Mouse (Mus musculus): ENCODE results near the gene Adamtsl5. TPM values are rescaled to one million over a fixed set of nuclear protein-coding genes. Genes with fewer than 3 reads are reported as not detected.

Gene Adamtsl5
- polyA plus RNA-seq (2016; fragmentation: Nextera tagmentation; extraction: Ambion mirVana), result 1.3 and 1.9 TPM in 2 replicates

GRCm38 (mm10) chr10:80348244-80348781, at the start of gene Adamtsl5:
TSS of gene Adamtsl5 (minus strand) at chr10:80348412.
- 1% methylated on average over 42 of the region's 42 CpGs for WGBS
- peaks cover 56% of the 10 kb centered on the region for H3K4me1 ChIP-seq
- H3K27me3 ChIP-seq (ENCODE audit: insufficient read depth, poor library complexity, severe bottlenecking), result peaks cover 100% of the 10 kb centered on the region
- H3K4me3 ChIP-seq, result peak within 1 kb of the TSS; percentile 55
- H3K27ac ChIP-seq, result peak within 1 kb of the TSS; percentile 17
- no peaks in the 10 kb centered on the region for H3K36me3 ChIP-seq
- peak; percentile 85 for DNase-seq (ENCODE audit: low spot score)
- H3K9me3 ChIP-seq, result no peaks in the 10 kb centered on the region

GRCm38 (mm10) chr10:80397524-80398173, 49.4 kb upstream of the Adamtsl5 start:
- Histone ChIP-seq H3K27ac (peak overlapping the region; percentile 99), H3K27me3 (ENCODE audit: insufficient read depth, poor library complexity, severe bottlenecking) (no peaks in the 10 kb centered on the region), H3K4me3 (peak overlapping the region; percentile 89), H3K9me3 (no peaks in the 10 kb centered on the region), H3K36me3 (peaks cover 65% of the 10 kb centered on the region), H3K4me1 (peaks cover 41% of the 10 kb centered on the region)
- no peak for DNase-seq (ENCODE audit: low spot score)
- 64% methylated on average over 8 of the region's 8 CpGs for WGBS

DNA sequence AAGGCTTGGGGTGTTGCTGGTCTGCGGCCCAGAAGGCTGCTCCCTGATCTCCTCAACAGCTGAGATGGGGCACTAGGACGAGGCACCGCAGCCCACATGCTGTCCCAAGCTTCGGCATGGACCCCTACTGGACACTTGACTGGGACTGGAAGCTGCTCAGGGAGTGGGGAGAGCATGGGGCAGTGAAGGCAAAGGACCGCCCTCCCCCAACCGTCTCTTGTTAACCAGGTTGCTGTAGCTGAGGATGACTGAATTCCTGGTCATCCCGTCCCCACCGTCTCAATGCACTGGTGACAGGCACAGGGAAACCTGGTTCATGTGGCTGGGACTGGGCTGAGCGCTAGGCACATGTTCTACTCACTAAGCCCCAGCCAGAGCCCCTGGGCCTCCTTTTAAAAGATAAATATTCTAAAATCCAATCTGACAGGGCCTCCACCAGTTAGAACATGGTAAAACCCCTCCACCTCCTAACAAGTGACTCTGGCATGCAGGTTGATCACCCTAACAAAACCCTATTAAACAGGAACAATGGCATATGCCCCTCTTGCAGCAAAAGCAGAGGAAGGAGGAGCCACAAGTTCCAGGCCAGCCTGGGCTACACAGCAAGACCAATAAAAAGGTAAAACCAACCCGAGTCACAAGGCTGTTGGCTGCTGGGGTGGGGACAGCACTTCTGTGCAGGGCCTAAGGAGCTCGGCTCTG, 48.8 kb upstream of the Adamtsl5 start:
- Histone ChIP-seq H3K27ac (peak overlapping the region; percentile 99), H3K9me3 (no peaks in the 10 kb centered on the region), H3K4me1 (peaks cover 41% of the 10 kb centered on the region), H3K36me3 (peaks cover 65% of the 10 kb centered on the region), H3K4me3 (peak overlapping the region; percentile 89), H3K27me3 (ENCODE audit: insufficient read depth, poor library complexity, severe bottlenecking) (no peaks in the 10 kb centered on the region)
- 91% methylated on average over 11 of the region's 11 CpGs for WGBS
- no peak for DNase-seq (ENCODE audit: low spot score)

- no peak for DNase-seq (ENCODE audit: low spot score)
- no peaks in the 10 kb centered on the region for H3K27me3 ChIP-seq (ENCODE audit: insufficient read depth, poor library complexity, severe bottlenecking)
- WGBS, result 95% methylated on average over 35 of the region's 35 CpGs
These were observed 46.9 kb upstream of the Adamtsl5 start for GRCm38 (mm10) chr10:80395025-80395627.

GRCm38 (mm10) chr10:80392687-80393086, 44.5 kb upstream of the Adamtsl5 start:
- no peak overlapping the region for H3K27ac ChIP-seq
- H3K9me3 ChIP-seq, result no peaks in the 10 kb centered on the region
- H3K36me3 ChIP-seq, result peaks cover 78% of the 10 kb centered on the region
- 91% methylated on average over 5 of the region's 5 CpGs for WGBS
- H3K27me3 ChIP-seq (ENCODE audit: insufficient read depth, poor library complexity, severe bottlenecking), result no peaks in the 10 kb centered on the region
- no peak overlapping the region for H3K4me3 ChIP-seq
- H3K4me1 ChIP-seq, result peaks cover 27% of the 10 kb centered on the region
- DNase-seq (ENCODE audit: low spot score), result no peak

More at GRCm38 (mm10) chr10:80395025-80395627, 46.9 kb upstream of the Adamtsl5 start:
- Histone ChIP-seq H3K4me1 (peaks cover 29% of the 10 kb centered on the region), H3K9me3 (no peaks in the 10 kb centered on the region), H3K36me3 (peaks cover 76% of the 10 kb centered on the region), H3K4me3 (0 out of 2 replicates have a peak overlapping the region, but pooled peaks have one; percentile 15), H3K27ac (no peak overlapping the region)

DNA sequence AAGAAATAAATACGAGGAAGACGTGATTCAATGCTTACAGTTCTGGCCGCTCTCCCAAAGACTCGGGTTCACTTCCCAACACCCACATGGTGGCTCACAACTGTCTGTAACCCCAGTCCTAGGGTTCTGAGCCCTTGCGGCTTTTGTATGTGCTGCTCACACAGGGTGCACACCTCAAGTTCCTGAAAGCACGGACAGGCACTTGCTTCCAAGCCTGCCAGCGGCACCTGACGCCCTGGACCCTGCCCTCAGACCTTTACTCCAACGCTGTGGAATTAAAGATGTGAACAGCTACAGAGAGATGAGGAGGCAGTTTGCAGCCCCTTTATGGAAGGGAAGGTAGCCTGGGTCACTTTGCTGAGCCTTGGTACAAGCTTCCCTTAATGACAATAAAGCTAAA, 42.5 kb upstream of the Adamtsl5 start:
- Histone ChIP-seq H3K36me3 (peaks cover 60% of the 10 kb centered on the region), H3K4me1 (peaks cover 30% of the 10 kb centered on the region), H3K4me3 (no peak overlapping the region), H3K27ac (no peak overlapping the region), H3K9me3 (no peaks in the 10 kb centered on the region), H3K27me3 (ENCODE audit: insufficient read depth, poor library complexity, severe bottlenecking) (no peaks in the 10 kb centered on the region)
- 87% methylated on average over 9 of the region's 9 CpGs for WGBS
- no peak for DNase-seq (ENCODE audit: low spot score)

GRCm38 (mm10) chr10:80389185-80389708, 41.0 kb upstream of the Adamtsl5 start:
- H3K4me1 ChIP-seq, result peaks cover 45% of the 10 kb centered on the region
- H3K27ac ChIP-seq, result no peak overlapping the region
- DNase-seq (ENCODE audit: low spot score), result no peak
- no peaks in the 10 kb centered on the region for H3K27me3 ChIP-seq (ENCODE audit: insufficient read depth, poor library complexity, severe bottlenecking)
- 77% methylated on average over 4 of the region's 4 CpGs for WGBS
- H3K36me3 ChIP-seq, result peaks cover 51% of the 10 kb centered on the region
- no peak overlapping the region for H3K4me3 ChIP-seq
- no peaks in the 10 kb centered on the region for H3K9me3 ChIP-seq

GRCm38 (mm10) chr10:80388731-80389130, 40.5 kb upstream of the Adamtsl5 start:
- Histone ChIP-seq H3K9me3 (no peaks in the 10 kb centered on the region), H3K4me1 (peaks cover 46% of the 10 kb centered on the region), H3K36me3 (peaks cover 51% of the 10 kb centered on the region), H3K27me3 (ENCODE audit: insufficient read depth, poor library complexity, severe bottlenecking) (no peaks in the 10 kb centered on the region), H3K27ac (peak overlapping the region; percentile 94; the same call in 1 of the 2 replicates), H3K4me3 (peak overlapping the region; percentile 87)
- no peak for DNase-seq (ENCODE audit: low spot score)
- 40% methylated on average over 2 of the region's 2 CpGs for WGBS

DNA sequence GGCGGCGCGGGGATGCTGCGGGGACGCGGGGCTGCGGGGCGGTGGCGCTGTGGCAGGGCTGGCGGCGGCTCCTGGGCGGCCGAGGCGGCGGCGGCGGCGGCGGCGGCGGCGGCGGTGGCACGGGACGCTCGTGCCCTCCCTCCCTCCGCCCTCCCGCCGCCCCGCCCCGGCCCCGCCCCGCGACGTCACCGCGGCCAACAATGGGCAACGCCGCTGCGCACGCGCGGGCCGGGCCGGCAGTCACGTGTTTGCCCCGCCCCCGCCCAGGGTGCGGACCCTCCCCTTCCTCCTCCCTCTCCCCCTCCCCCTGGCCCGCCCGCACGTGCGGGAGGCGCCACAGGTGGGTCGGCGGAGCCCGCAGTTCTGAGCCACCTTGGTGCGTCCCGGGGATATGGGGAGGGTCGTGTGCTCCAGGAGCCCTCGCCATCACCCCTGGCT, 39.3 kb upstream of the Adamtsl5 start, which contains the start of gene Mex3d:
TSS of gene Mex3d (minus strand) at position 138 of the 438 bp plus-strand sequence.
- peak within 1 kb of the TSS; percentile 94 for H3K27ac ChIP-seq
- peak within 1 kb of the TSS; percentile 87 for H3K4me3 ChIP-seq
- H3K4me1 ChIP-seq, result peaks cover 50% of the 10 kb centered on the region
- no peaks in the 10 kb centered on the region for H3K27me3 ChIP-seq (ENCODE audit: insufficient read depth, poor library complexity, severe bottlenecking)
- WGBS, result 5% methylated on average over 49 of the region's 61 CpGs
- H3K36me3 ChIP-seq, result peaks cover 51% of the 10 kb centered on the region
- DNase-seq (ENCODE audit: low spot score), result peak; percentile 92
- no peaks in the 10 kb centered on the region for H3K9me3 ChIP-seq

DNA sequence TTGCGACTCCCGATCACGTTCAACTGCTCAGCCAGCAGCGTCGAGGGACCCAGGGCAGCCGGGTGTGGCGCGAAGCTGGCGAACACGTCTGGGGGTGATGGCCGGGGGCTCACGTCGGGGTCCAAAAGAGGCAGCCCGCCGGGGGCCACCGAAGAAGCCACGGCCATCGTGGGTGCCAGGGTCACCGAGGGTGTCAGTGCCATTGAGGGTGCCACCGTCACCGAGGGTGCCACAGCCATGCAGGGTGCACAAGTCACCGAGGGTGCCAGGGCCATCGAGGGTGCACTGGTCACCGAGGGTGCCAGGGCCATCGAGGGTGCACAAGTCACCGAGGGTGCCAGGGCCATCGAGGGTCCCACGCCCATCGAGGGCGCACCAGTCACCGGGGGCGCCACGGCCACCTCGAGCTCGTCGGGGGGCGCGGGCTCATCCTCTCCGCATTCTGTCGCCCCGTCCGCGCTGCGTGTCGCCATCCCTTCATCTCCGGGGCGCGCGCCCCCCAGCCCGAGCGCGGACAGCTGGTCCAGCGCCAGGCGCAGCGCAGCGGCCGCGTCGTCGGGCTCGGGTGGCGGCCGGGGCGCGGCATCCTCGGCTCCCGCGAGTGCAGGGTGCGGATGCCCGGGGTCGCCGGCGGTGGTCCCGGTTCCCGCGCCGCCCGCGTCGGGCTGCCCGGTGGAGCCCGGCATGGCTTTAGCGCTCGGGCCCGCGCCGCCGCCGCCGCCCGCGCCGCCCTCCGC, 38.7 kb upstream of the Adamtsl5 start:
- Histone ChIP-seq H3K27ac (peak overlapping the region; percentile 94), H3K27me3 (ENCODE audit: insufficient read depth, poor library complexity, severe bottlenecking) (no peaks in the 10 kb centered on the region), H3K4me1 (peaks cover 50% of the 10 kb centered on the region), H3K36me3 (peaks cover 51% of the 10 kb centered on the region), H3K9me3 (no peaks in the 10 kb centered on the region), H3K4me3 (peak overlapping the region; percentile 87)
- 7% methylated on average over 94 of the region's 94 CpGs for WGBS
- DNase-seq (ENCODE audit: low spot score), result no peak

GRCm38 (mm10) chr10:80385811-80386734, 37.9 kb upstream of the Adamtsl5 start:
- no peaks in the 10 kb centered on the region for H3K27me3 ChIP-seq (ENCODE audit: insufficient read depth, poor library complexity, severe bottlenecking)
- peaks cover 51% of the 10 kb centered on the region for H3K36me3 ChIP-seq
- WGBS, result 2% methylated on average over 34 of the region's 34 CpGs
- H3K4me1 ChIP-seq, result peaks cover 50% of the 10 kb centered on the region
- H3K27ac ChIP-seq, result peak overlapping the region; percentile 94
- H3K9me3 ChIP-seq, result no peaks in the 10 kb centered on the region
- peak overlapping the region; percentile 87 for H3K4me3 ChIP-seq
- no peak for DNase-seq (ENCODE audit: low spot score)

Measured in heart, embryonic 10.5 days (tissue).